Mouse (Mus musculus) E14TG2a.4 (cell line): ENCODE data around the gene Arhgap30.
A peak's percentile ranks its signal among the peaks of the same experiment; 100 is the strongest.

Experiments used
- CTCF ChIP-seq: conservative IDR thresholded peaks from 2 replicates; pipeline ENCODE4 v1.5.1; 2014; ENCODE audit warnings: low read length
- NANOG ChIP-seq: IDR thresholded peaks from 2 replicates; pipeline ENCODE4 v1.6.1; 2014; ENCODE audit warnings: borderline replicate concordance, low read length, mixed read lengths
- POU5F1 ChIP-seq: IDR thresholded peaks from 2 replicates; pipeline ENCODE4 v1.6.1; 2014; ENCODE audit warnings: low read length, borderline replicate concordance

GRCm38 (mm10) chr1:171369845-171370556 is 18.8 kb upstream of the Arhgap30 start, which contains the start of gene Nectin4:
- TF ChIP-seq CTCF = 0 out of 2 replicates have a peak, but pooled peaks have one; percentile 7
- no peak for TF ChIP-seq POU5F1
- no peak for TF ChIP-seq NANOG
